Mouse (Mus musculus): ENCODE data around the gene App. TPM values are rescaled to one million over a fixed set of nuclear protein-coding genes. Genes with fewer than 3 reads are reported as not detected.

Gene App
- polyA plus RNA-seq (2014; fragmentation: Illumina TruSeq; extraction: RNeasy Lipid Tissue Mini Kit (QIAGEN cat#74804); ENCODE audit: low read depth, low replicate concordance): 132 TPM

DNA sequence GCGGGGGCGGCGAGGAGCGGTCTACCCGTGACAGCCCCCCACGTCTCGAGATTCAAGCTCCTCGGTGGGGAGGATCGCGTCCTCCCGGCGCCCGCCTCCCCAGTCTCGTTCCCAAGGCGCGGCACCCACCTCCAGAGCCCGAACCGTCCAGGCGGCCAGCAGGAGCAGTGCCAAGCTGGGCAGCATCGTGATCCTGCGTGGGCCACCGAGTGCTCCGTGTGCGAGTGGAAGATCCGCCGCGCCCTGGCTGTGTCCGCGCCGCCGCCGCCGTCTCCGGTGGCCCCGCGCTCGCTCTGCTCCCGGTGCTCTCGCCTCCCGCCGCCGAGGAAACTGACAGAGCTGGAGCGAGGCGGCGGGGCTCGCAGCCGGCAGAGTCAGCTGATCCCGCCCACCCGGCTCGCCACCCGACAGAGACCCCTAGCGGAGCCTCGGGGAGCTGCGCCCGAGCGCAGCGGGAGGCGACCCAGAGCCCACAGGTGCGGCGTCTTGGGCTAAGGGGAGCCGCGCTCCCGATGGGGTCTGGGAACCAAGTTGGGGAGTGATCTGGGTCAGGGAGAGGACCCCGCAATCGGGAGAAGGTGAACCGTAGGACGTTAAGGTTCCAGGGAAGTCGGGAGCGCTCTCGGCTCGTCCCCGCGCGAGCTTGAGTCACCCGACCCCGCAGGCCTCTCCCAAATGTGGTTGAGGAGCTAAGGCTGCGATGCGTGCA lies at the start of gene App:
TSS of gene App (minus strand) at position 394 of the 709 bp plus-strand sequence.

Measured in heart, adult 10 weeks (tissue).